In the genomic region with DNA sequence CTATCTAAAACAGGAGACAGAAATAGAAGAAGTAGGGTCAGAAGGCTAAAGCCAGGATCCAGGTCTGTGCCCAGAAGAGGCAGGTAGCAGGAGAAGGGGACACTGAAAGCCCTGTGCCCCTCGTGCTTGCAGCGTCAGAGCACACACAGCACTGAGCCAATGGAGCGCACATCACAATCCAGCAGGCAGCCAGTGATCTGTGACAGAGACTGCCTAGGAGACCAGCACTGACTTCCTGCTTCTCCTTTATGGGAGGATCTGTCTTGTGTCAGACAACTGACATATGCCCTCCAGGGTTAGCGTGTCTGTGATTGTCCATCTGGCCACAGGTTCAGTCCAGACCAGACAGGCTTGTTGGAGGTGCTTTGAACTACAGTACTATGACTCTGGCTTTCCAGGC, we compare ENCODE assay signal across 15 mouse cellular contexts. TPM values are rescaled to one million over a fixed set of nuclear protein-coding genes. Genes with fewer than 3 reads are reported as not detected.
DNase-seq lines count a peak whose midpoint lies in the region; ATAC-seq and TF ChIP-seq lines count a peak whose summit lies in the region.
"Had no signal": no experiment of that assay in that cellular context is flagged by ENCODE, and none has a peak within 500 bp of the region (broad histone marks: within the 10 kb centered on the region; RNA-seq: fewer than 3 reads in every experiment).

No protein-coding gene starts in this region.

- no peaks in the 10 kb centered on the region for H3K36me3 ChIP-seq in heart, postnatal 0 days (replicated peaks; ENCODE audit: control insufficient read depth, insufficient read depth, low read length)
- H3K36me3 ChIP-seq in heart, adult 2 months (ENCODE audit: control insufficient read depth, insufficient read depth, low read length): no peaks in the 10 kb centered on the region
- no peaks in the 10 kb centered on the region for H3K36me3 ChIP-seq in midbrain, postnatal 0 days (ENCODE audit: insufficient read depth, low read length)
- no peaks in the 10 kb centered on the region for H3K36me3 ChIP-seq in midbrain, embryonic 16.5 days (ENCODE audit: control insufficient read depth, insufficient read depth, low read length)
- H3K36me3 ChIP-seq in embryonic facial prominence, embryonic 10.5 days (replicated peaks): no peaks in the 10 kb centered on the region
- H3K36me3 ChIP-seq in stomach, embryonic 15.5 days: no peaks in the 10 kb centered on the region
- H3K36me3 ChIP-seq: limb, embryonic 13.5 days; midbrain, embryonic 12.5 days; neural tube, embryonic 13.5 days had no signal

- H3K4me2 ChIP-seq in heart, postnatal 0 days (ENCODE audit: low read depth, low read length): no peak overlapping the region
- H3K4me2 ChIP-seq in midbrain, postnatal 0 days (ENCODE audit: low read depth, low read length, poor library complexity, severe bottlenecking): no peak overlapping the region
- H3K4me2 ChIP-seq in midbrain, embryonic 16.5 days (ENCODE audit: low read length): no peak overlapping the region
- no peak overlapping the region for H3K4me2 ChIP-seq in stomach, embryonic 15.5 days
- H3K4me2 ChIP-seq: limb, embryonic 13.5 days; midbrain, embryonic 12.5 days; neural tube, embryonic 13.5 days had no signal

- H3K4me1 ChIP-seq in heart, postnatal 0 days (ENCODE audit: control insufficient read depth, insufficient read depth): peaks cover 30% of the 10 kb centered on the region
- H3K4me1 ChIP-seq in heart, adult 2 months (ENCODE audit: control insufficient read depth, insufficient read depth, low read length): peaks cover 3% of the 10 kb centered on the region
- peaks cover 3% of the 10 kb centered on the region; the same call in 1 of the 2 replicates for H3K4me1 ChIP-seq in midbrain, postnatal 0 days (ENCODE audit: insufficient read depth, low read length)
- H3K4me1 ChIP-seq in midbrain, embryonic 16.5 days (ENCODE audit: control insufficient read depth, insufficient read depth, low read length): peaks cover 7% of the 10 kb centered on the region
- H3K4me1 ChIP-seq in embryonic facial prominence, embryonic 10.5 days: peaks cover 54% of the 10 kb centered on the region
- H3K4me1 ChIP-seq in stomach, embryonic 15.5 days: peaks cover 21% of the 10 kb centered on the region

- no peaks in the 10 kb centered on the region for H3K79me2 ChIP-seq in heart, adult 2 months (replicated peaks; ENCODE audit: control insufficient read depth, insufficient read depth, low read length)

- H3K9me3 ChIP-seq in heart, postnatal 0 days (replicated peaks; ENCODE audit: control insufficient read depth, low read length): peaks cover 3% of the 10 kb centered on the region; the same call in 1 of the 2 replicates
- H3K9me3 ChIP-seq in midbrain, postnatal 0 days (ENCODE audit: low read length): no peaks in the 10 kb centered on the region
- no peaks in the 10 kb centered on the region for H3K9me3 ChIP-seq in midbrain, embryonic 16.5 days (replicated peaks; ENCODE audit: control insufficient read depth, low read length, poor library complexity, severe bottlenecking)
- 0 out of 2 replicates have a peak, but pooled peaks cover under 1% of the 10 kb centered on the region for H3K9me3 ChIP-seq in embryonic facial prominence, embryonic 10.5 days
- H3K9me3 ChIP-seq in stomach, embryonic 15.5 days: no peaks in the 10 kb centered on the region

- H3K27me3 ChIP-seq in heart, postnatal 0 days (ENCODE audit: control insufficient read depth, insufficient read depth, low read length): no peaks in the 10 kb centered on the region
- H3K27me3 ChIP-seq in heart, adult 2 months (ENCODE audit: control insufficient read depth, insufficient read depth, low read length): no peaks in the 10 kb centered on the region
- no peaks in the 10 kb centered on the region for H3K27me3 ChIP-seq in midbrain, postnatal 0 days (ENCODE audit: insufficient read depth, low read length)
- no peaks in the 10 kb centered on the region for H3K27me3 ChIP-seq in midbrain, embryonic 16.5 days (ENCODE audit: control insufficient read depth, insufficient read depth, low read depth, low read length)
- no peaks in the 10 kb centered on the region for H3K27me3 ChIP-seq in embryonic facial prominence, embryonic 10.5 days (replicated peaks; ENCODE audit: low read depth, poor library complexity, severe bottlenecking)
- no peaks in the 10 kb centered on the region for H3K27me3 ChIP-seq in stomach, embryonic 15.5 days (replicated peaks)
- H3K27me3 ChIP-seq: CH12.LX; limb, embryonic 13.5 days; midbrain, embryonic 12.5 days; neural tube, embryonic 13.5 days; Patski had no signal

- no peak overlapping the region for H3K9ac ChIP-seq in heart, postnatal 0 days (replicated peaks; ENCODE audit: low read depth, low read length)
- H3K9ac ChIP-seq in heart, adult 2 months (ENCODE audit: low read depth, low read length): no peak overlapping the region
- H3K9ac ChIP-seq in midbrain, postnatal 0 days (replicated peaks; ENCODE audit: low read length, poor library complexity, severe bottlenecking): no peak overlapping the region
- no peak overlapping the region for H3K9ac ChIP-seq in midbrain, embryonic 16.5 days (ENCODE audit: low read depth, low read length)
- H3K9ac ChIP-seq in stomach, embryonic 15.5 days: no peak overlapping the region
- H3K9ac ChIP-seq: limb, embryonic 13.5 days; liver, postnatal 0 days had no signal

- no peak overlapping the region for H3K27ac ChIP-seq in heart, postnatal 0 days (ENCODE audit: low read depth)
- no peak overlapping the region for H3K27ac ChIP-seq in heart, adult 2 months
- H3K27ac ChIP-seq in midbrain, postnatal 0 days (ENCODE audit: low read depth, low read length): no peak overlapping the region
- no peak overlapping the region for H3K27ac ChIP-seq in midbrain, embryonic 16.5 days (ENCODE audit: low read length)
- peak overlapping the region; percentile 44; the same call in 1 of the 2 replicates for H3K27ac ChIP-seq in embryonic facial prominence, embryonic 10.5 days (replicated peaks)
- H3K27ac ChIP-seq in stomach, embryonic 15.5 days: 0 out of 2 replicates have a peak overlapping the region, but pooled peaks have one; percentile 74
- H3K27ac ChIP-seq: limb, embryonic 13.5 days; neural tube, embryonic 13.5 days had no signal

- TF ChIP-seq CTCF in heart, postnatal 0 days (IDR thresholded peaks at IDR 0.05; ENCODE audit: low read depth): no peak
- TF ChIP-seq CTCF in heart, adult 2 months (IDR thresholded peaks at IDR 0.05): no peak
- TF ChIP-seq CTCF in midbrain, postnatal 0 days (IDR thresholded peaks at IDR 0.05): no peak

- WGBS in heart, postnatal 0 days: 36% methylated on average over 4 of the region's 4 CpGs
- WGBS in heart, adult 2 months: 64% methylated on average over 4 of the region's 4 CpGs
- WGBS in midbrain, postnatal 0 days: 73% methylated on average over 4 of the region's 4 CpGs
- WGBS in midbrain, embryonic 16.5 days: 86% methylated on average over 4 of the region's 4 CpGs
- WGBS in embryonic facial prominence, embryonic 10.5 days: 72% methylated on average over 4 of the region's 4 CpGs
- WGBS in stomach, embryonic 15.5 days: 64% methylated on average over 4 of the region's 4 CpGs

- no peak for TF ChIP-seq EP300 in heart, postnatal 0 days (IDR thresholded peaks at IDR 0.05; ENCODE audit: low read depth)
- TF ChIP-seq EP300 in heart, adult 2 months (IDR thresholded peaks at IDR 0.05; ENCODE audit: insufficient read depth, low read depth, low read length): no peak

- intact Hi-C loops in heart, adult 2 months (cut with DNase I): no loop called here

- no peak for DNase-seq in heart, postnatal 0 days (ENCODE audit: low spot score)
- DNase-seq in heart, adult 2 months: no peak
- DNase-seq in midbrain, postnatal 0 days (ENCODE audit: low spot score): peak; percentile 22
- DNase-seq in embryonic facial prominence, embryonic 10.5 days (ENCODE audit: low spot score): no peak
- no peak for DNase-seq in adrenal gland, adult 8-10 months
- DNase-seq: layer of hippocampus, postnatal 36 days; right cerebral cortex, adult 18-20 months had no signal

- TF ChIP-seq POLR2A in heart, adult 2 months (IDR thresholded peaks at IDR 0.05; ENCODE audit: insufficient read depth, low read depth, low read length): no peak

- peak; percentile 40 for ATAC-seq in heart, postnatal 0 days (ENCODE audit: insufficient read depth, low read depth)
- no peak for ATAC-seq in midbrain, postnatal 0 days (ENCODE audit: low FRiP score)
- no peak for ATAC-seq in midbrain, embryonic 16.5 days
- ATAC-seq in stomach, embryonic 15.5 days (ENCODE audit: insufficient read depth, low FRiP score, low read depth): no peak

- no peak overlapping the region for H3K4me3 ChIP-seq in heart, postnatal 0 days (ENCODE audit: low read depth, low read length)
- no peak overlapping the region for H3K4me3 ChIP-seq in heart, adult 2 months
- no peak overlapping the region for H3K4me3 ChIP-seq in midbrain, postnatal 0 days (ENCODE audit: low read depth, low read length)
- no peak overlapping the region for H3K4me3 ChIP-seq in midbrain, embryonic 16.5 days (ENCODE audit: low read depth, low read length)
- no peak overlapping the region for H3K4me3 ChIP-seq in embryonic facial prominence, embryonic 10.5 days
- no peak overlapping the region for H3K4me3 ChIP-seq in stomach, embryonic 15.5 days (replicated peaks)
- H3K4me3 ChIP-seq: limb, embryonic 13.5 days; midbrain, embryonic 12.5 days; neural tube, embryonic 13.5 days had no signal

RNA-seq across cellular contexts. Expression of gene Map10, which starts 49.3 kb away (rescaled TPM):
- 5.5 and 12.6 TPM in 2 replicates for total RNA-seq in heart, postnatal 0 days (2014; rRNA removed; ENCODE audit: low replicate concordance)
- 4.1 and 4.5 TPM in 2 replicates for polyA plus RNA-seq in heart, postnatal 0 days (2015; fragmentation: Nextera tagmentation; extraction: Ambion mirVana)
- total RNA-seq in heart, adult 2 months (2021): 1 to 10 TPM; 4.9 to 5.9 TPM
- polyA plus RNA-seq in heart, adult 2 months (2012; rRNA removed): 1.5 and 2.6 TPM in 2 replicates
- total RNA-seq in midbrain, postnatal 0 days (2014; rRNA removed): 11.0 and 11.6 TPM in 2 replicates
- polyA plus RNA-seq in midbrain, postnatal 0 days (2015; fragmentation: Nextera tagmentation; extraction: Ambion mirVana): 5.8 and 6.9 TPM in 2 replicates
- polyA plus RNA-seq in midbrain, embryonic 16.5 days (2015; fragmentation: Nextera tagmentation; extraction: Ambion mirVana): 6.5 and 8.6 TPM in 2 replicates
- 5.7 and 7.0 TPM in 2 replicates for polyA plus RNA-seq in embryonic facial prominence, embryonic 10.5 days (2016; fragmentation: Nextera tagmentation; extraction: Ambion mirVana)
- polyA plus RNA-seq in stomach, embryonic 15.5 days (2015; fragmentation: Nextera tagmentation; extraction: Ambion mirVana): 5.4 and 5.7 TPM in 2 replicates
- total RNA-seq in adrenal gland, adult 8-10 months (2022): 1 to 10 TPM; 3.4 to 5.4 (median 4.9) TPM
- polyA plus RNA-seq: Patski had no signal

RNA-seq across cellular contexts. Expression of gene Sipa1l2, which starts 50.7 kb away (rescaled TPM):
- 65.8 and 66.1 TPM in 2 replicates for total RNA-seq in heart, postnatal 0 days (2014; rRNA removed; ENCODE audit: low replicate concordance)
- 12.3 and 13.6 TPM in 2 replicates for polyA plus RNA-seq in heart, postnatal 0 days (2015; fragmentation: Nextera tagmentation; extraction: Ambion mirVana)
- 10 to 100 TPM; 42.9 to 45.4 TPM for total RNA-seq in heart, adult 2 months (2021)
- polyA plus RNA-seq in heart, adult 2 months (2012; rRNA removed): 27.0 and 40.5 TPM in 2 replicates
- 52.6 and 53.7 TPM in 2 replicates for total RNA-seq in midbrain, postnatal 0 days (2014; rRNA removed)
- polyA plus RNA-seq in midbrain, postnatal 0 days (2015; fragmentation: Nextera tagmentation; extraction: Ambion mirVana): 8.8 and 10.1 TPM in 2 replicates
- 21.7 and 26.2 TPM in 2 replicates for polyA plus RNA-seq in midbrain, embryonic 16.5 days (2015; fragmentation: Nextera tagmentation; extraction: Ambion mirVana)
- polyA plus RNA-seq in embryonic facial prominence, embryonic 10.5 days (2016; fragmentation: Nextera tagmentation; extraction: Ambion mirVana): 12.7 and 14.8 TPM in 2 replicates
- 8.3 and 9.7 TPM in 2 replicates for polyA plus RNA-seq in stomach, embryonic 15.5 days (2015; fragmentation: Nextera tagmentation; extraction: Ambion mirVana)
- 10 to 100 TPM; 48.7 to 56.9 (median 53.8) TPM for total RNA-seq in adrenal gland, adult 8-10 months (2022)

Comparison
In these comparisons a context has a peak if more than half of its experiments do, and no peak if none do; other contexts are left out.
1. H3K27ac ChIP-seq: peak in embryonic facial prominence, embryonic 10.5 days (single experiment) and stomach, embryonic 15.5 days (single experiment); none in heart, postnatal 0 days (single experiment), heart, adult 2 months (single experiment), midbrain, postnatal 0 days (single experiment) and midbrain, embryonic 16.5 days (single experiment).